Mouse (Mus musculus) liver, adult (tissue): ENCODE results near the gene Fkbp1a.

Experiments
- GATA4 ChIP-seq: IDR thresholded peaks from 2 replicates; pipeline ENCODE4 v1.6.1; 2014; ENCODE audit warnings: mild to moderate bottlenecking, low read length; ENCODE audit not compliant: insufficient replicate concordance

Fkbp1a gene

GRCm38 (mm10) chr2:151574607-151575006 is 32.3 kb downstream of the Fkbp1a start:
- no peak for TF ChIP-seq GATA4

- TF ChIP-seq GATA4 = no peak
These were observed 32.9 kb downstream of the Fkbp1a start for GRCm38 (mm10) chr2:151575119-151575698.

- no peak for TF ChIP-seq GATA4
These were observed 33.6 kb downstream of the Fkbp1a start for GRCm38 (mm10) chr2:151575699-151576389.

GRCm38 (mm10) chr2:151579183-151579582 is 36.9 kb downstream of the Fkbp1a start:
- TF ChIP-seq GATA4 = no peak

- no peak for TF ChIP-seq GATA4
These were observed 38.7 kb downstream of the Fkbp1a start for GRCm38 (mm10) chr2:151580945-151581344.

GRCm38 (mm10) chr2:151585934-151586333 is 43.7 kb downstream of the Fkbp1a start:
- no peak for TF ChIP-seq GATA4

- no peak for TF ChIP-seq GATA4
These were observed 44.5 kb downstream of the Fkbp1a start for GRCm38 (mm10) chr2:151586807-151587206.

GRCm38 (mm10) chr2:151587306-151587705 is 45.0 kb downstream of the Fkbp1a start:
- no peak for TF ChIP-seq GATA4

- no peak for TF ChIP-seq GATA4
These were observed 55.8 kb downstream of the Fkbp1a start for GRCm38 (mm10) chr2:151598068-151598467.

- TF ChIP-seq GATA4 = no peak
These were observed 59.8 kb downstream of the Fkbp1a start for GRCm38 (mm10) chr2:151602106-151602505.

- TF ChIP-seq GATA4 = no peak
These were observed 61.3 kb downstream of the Fkbp1a start for GRCm38 (mm10) chr2:151603630-151604029.

- no peak for TF ChIP-seq GATA4
These were observed 63.2 kb downstream of the Fkbp1a start for GRCm38 (mm10) chr2:151605437-151605987.

- no peak for TF ChIP-seq GATA4
These were observed 66.2 kb downstream of the Fkbp1a start for GRCm38 (mm10) chr2:151608435-151608834.

GRCm38 (mm10) chr2:151609974-151610373 is 67.7 kb downstream of the Fkbp1a start:
- TF ChIP-seq GATA4 = no peak
